Mouse (Mus musculus) cortical plate, adult 2 months (tissue): ENCODE data around the gene Cdk7.

Experiments used
- CTCF ChIP-seq: fragments of 200-500 bp; IDR thresholded peaks from 2 replicates; pipeline ENCODE4 v1.5.1; 2011; ENCODE audit warnings: mild to moderate bottlenecking, control low read depth, low read length; ENCODE audit not compliant: insufficient read depth; ENCODE audit errors: extremely low read depth
- POLR2A ChIP-seq: fragments of 200-500 bp; IDR thresholded peaks from 2 replicates; pipeline ENCODE4 v1.6.1; 2011; ENCODE audit warnings: mild to moderate bottlenecking, low read length, control low read depth; ENCODE audit not compliant: insufficient read depth; ENCODE audit errors: extremely low read depth

- TF ChIP-seq CTCF (no peak), POLR2A (no peak)
Observed at GRCm38 (mm10) chr13:100742831-100743230, 12.1 kb upstream of the Cdk7 start.
